Mouse (Mus musculus) neutrophil, adult 5-6 weeks (primary cell): ENCODE results near the gene 1700001K19Rik. TPM values are rescaled to one million over a fixed set of nuclear protein-coding genes. Genes with fewer than 3 reads are reported as not detected.
"Not testable (repeated sequence)": the region's sequence is repeated elsewhere in the genome, so short reads cannot be mapped to it uniquely, and the experiment has no call there.

Experiments used
- ATAC-seq: fragments of 151-379, 151-347 bp; 2 replicates; pipeline ENCODE4 v1.8.0; 2017; ENCODE audit warnings: mild to moderate bottlenecking, moderate TSS enrichment; ENCODE audit not compliant: insufficient number of reproducible peaks, poor library complexity, low FRiP score, severe bottlenecking; ENCODE audit errors: extremely low read depth
- total RNA-seq: library from RNA; stranded (forward); fragments of 200-1000 nt; gene quantifications from 2 replicates; pipeline ENCODE4 v1.2.3, GENCODE M21; 2017

The 1700001K19Rik gene
- total RNA-seq, 1 experiment from 2014 or later = not detected

- ATAC-seq = no peak
These were observed 15.0 kb upstream of the 1700001K19Rik start for GRCm38 (mm10) chr12:110697457-110697856.

GRCm38 (mm10) chr12:110696975-110697400 is 14.6 kb upstream of the 1700001K19Rik start:
- no peak for ATAC-seq

- ATAC-seq = peak; percentile 83
These were observed 14.0 kb upstream of the 1700001K19Rik start for GRCm38 (mm10) chr12:110696173-110696974.

- ATAC-seq = no peak
These were observed 13.3 kb upstream of the 1700001K19Rik start for GRCm38 (mm10) chr12:110695676-110696171.

- ATAC-seq = not testable (repeated sequence)
These were observed 11.0 kb upstream of the 1700001K19Rik start for GRCm38 (mm10) chr12:110693378-110693777.

GRCm38 (mm10) chr12:110689919-110690643 is 7.7 kb upstream of the 1700001K19Rik start:
- no peak for ATAC-seq

- ATAC-seq = not testable (repeated sequence)
These were observed 6.5 kb upstream of the 1700001K19Rik start for GRCm38 (mm10) chr12:110688921-110689320.

GRCm38 (mm10) chr12:110687894-110688734 is 5.7 kb upstream of the 1700001K19Rik start:
- no peak for ATAC-seq

GRCm38 (mm10) chr12:110683580-110683979 is 1.2 kb upstream of the 1700001K19Rik start:
- ATAC-seq = no peak

- no peak for ATAC-seq
These were observed 541 bp downstream of the 1700001K19Rik start for GRCm38 (mm10) chr12:110681878-110682277.

GRCm38 (mm10) chr12:110681191-110681590 is 1.2 kb downstream of the 1700001K19Rik start:
- ATAC-seq = no peak

GRCm38 (mm10) chr12:110674243-110674642 is 8.2 kb downstream of the 1700001K19Rik start:
- ATAC-seq = no peak

- ATAC-seq = no peak
These were observed 14.8 kb downstream of the 1700001K19Rik start for GRCm38 (mm10) chr12:110667466-110668077.

GRCm38 (mm10) chr12:110661746-110662145 is 20.7 kb downstream of the 1700001K19Rik start:
- no peak for ATAC-seq

- ATAC-seq = no peak
These were observed 31.0 kb downstream of the 1700001K19Rik start for GRCm38 (mm10) chr12:110651464-110651863.

- no peak for ATAC-seq
These were observed 32.2 kb downstream of the 1700001K19Rik start for GRCm38 (mm10) chr12:110650241-110650641.

- no peak for ATAC-seq
These were observed 44.8 kb downstream of the 1700001K19Rik start for GRCm38 (mm10) chr12:110637507-110638114.

- no peak for ATAC-seq
These were observed 46.1 kb downstream of the 1700001K19Rik start for GRCm38 (mm10) chr12:110636293-110636692.
